Mouse (Mus musculus): ENCODE data around the gene Rcor2. TPM values are rescaled to one million over a fixed set of nuclear protein-coding genes. Genes with fewer than 3 reads are reported as not detected.

The Rcor2 gene
- polyA plus RNA-seq, 1 experiment from 2014 or later: 51.1 TPM

DNA sequence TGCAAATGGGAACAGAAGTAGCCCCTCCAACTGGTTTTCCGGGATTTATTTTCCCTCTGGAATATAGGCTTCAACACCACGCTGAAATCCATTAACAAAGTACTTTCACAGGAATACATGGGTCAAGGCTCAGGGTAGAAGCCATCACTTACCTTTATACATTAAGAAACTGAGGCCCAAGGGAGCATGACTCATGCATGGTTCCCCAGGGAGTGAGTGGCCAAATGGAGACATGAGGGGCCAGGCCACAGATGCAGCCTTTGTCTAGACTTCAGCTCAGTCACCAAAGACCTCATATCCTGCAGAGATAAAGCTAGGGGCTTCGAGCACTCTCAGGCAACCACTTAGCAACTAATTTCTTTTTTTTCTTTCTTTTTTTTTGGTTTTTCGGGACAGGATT, 30.4 kb upstream of the Rcor2 start:
- Histone ChIP-seq H3K4me1 (replicated peaks) (peaks cover 30% of the 10 kb centered on the region), H3K4me2 (no peak overlapping the region), H3K27me3 (no peaks in the 10 kb centered on the region), H3K9ac (replicated peaks) (no peak overlapping the region), H3K9me3 (no peaks in the 10 kb centered on the region), H3K27ac (no peak overlapping the region), H3K4me3 (replicated peaks) (no peak overlapping the region), H3K36me3 (peaks cover 57% of the 10 kb centered on the region)
- 91% methylated on average over 4 of the region's 4 CpGs for WGBS
- ATAC-seq (ENCODE audit: insufficient number of reproducible peaks, insufficient read depth, low FRiP score, low TSS enrichment, low read depth): no peak

DNA sequence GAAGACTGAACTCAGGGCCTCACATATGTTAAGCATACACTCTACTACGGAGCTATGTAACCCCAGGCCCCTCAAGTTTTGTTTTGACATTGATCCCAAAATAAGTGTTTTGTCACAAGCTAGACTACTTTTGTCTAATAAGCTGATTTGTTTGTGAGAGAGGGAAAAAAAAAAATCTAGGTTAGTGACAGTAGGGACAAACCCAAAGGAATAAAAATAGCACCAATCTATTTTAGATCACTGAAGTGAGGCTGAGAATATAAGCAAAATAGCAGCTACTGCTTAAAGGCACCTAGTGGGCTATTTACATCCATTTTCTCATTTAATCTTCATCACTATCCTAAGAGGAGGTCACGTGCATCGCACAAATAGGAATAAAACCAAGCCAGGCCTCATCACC, 27.6 kb upstream of the Rcor2 start:
- Histone ChIP-seq H3K9ac (replicated peaks) (peak overlapping the region; percentile 80; the same call in 1 of the 2 replicates), H3K9me3 (no peaks in the 10 kb centered on the region), H3K27me3 (no peaks in the 10 kb centered on the region; the same call in 1 of the 2 replicates), H3K27ac (no peak overlapping the region), H3K4me2 (peak overlapping the region; percentile 83), H3K4me3 (replicated peaks) (peak overlapping the region; percentile 72), H3K36me3 (peaks cover 30% of the 10 kb centered on the region), H3K4me1 (replicated peaks) (peaks cover 30% of the 10 kb centered on the region)
- ATAC-seq (ENCODE audit: insufficient number of reproducible peaks, insufficient read depth, low FRiP score, low TSS enrichment, low read depth): no peak
- 90% methylated on average over 3 of the region's 3 CpGs for WGBS

DNA sequence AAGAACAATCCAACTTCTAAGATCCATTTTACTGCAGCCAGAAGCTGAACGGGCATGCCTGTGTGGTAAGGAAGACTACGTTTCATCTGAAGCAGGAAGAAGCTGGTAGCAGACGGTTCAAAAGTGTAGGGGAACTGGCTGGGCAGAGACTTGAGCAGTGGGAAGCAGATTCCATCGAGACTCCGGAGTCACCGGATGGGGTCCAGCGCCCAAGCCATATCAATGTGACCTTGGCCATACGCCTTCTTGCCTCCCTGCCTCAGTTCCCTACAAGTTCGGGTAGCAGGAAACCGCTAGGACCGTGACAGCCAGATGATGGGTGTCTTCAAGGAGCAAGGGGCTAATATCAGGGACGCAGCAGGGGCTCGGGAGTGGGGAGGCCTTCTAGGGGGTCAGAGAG, 26.8 kb upstream of the Rcor2 start:
- Histone ChIP-seq H3K27ac (peak overlapping the region; percentile 83), H3K4me1 (replicated peaks) (peaks cover 30% of the 10 kb centered on the region), H3K27me3 (no peaks in the 10 kb centered on the region; the same call in 1 of the 2 replicates), H3K4me2 (peak overlapping the region; percentile 83), H3K4me3 (replicated peaks) (peak overlapping the region; percentile 72), H3K9ac (replicated peaks) (peak overlapping the region; percentile 80), H3K9me3 (no peaks in the 10 kb centered on the region), H3K36me3 (peaks cover 30% of the 10 kb centered on the region)
- no peak for ATAC-seq (ENCODE audit: insufficient number of reproducible peaks, insufficient read depth, low FRiP score, low TSS enrichment, low read depth)
- WGBS: 5% methylated on average over 13 of the region's 13 CpGs

DNA sequence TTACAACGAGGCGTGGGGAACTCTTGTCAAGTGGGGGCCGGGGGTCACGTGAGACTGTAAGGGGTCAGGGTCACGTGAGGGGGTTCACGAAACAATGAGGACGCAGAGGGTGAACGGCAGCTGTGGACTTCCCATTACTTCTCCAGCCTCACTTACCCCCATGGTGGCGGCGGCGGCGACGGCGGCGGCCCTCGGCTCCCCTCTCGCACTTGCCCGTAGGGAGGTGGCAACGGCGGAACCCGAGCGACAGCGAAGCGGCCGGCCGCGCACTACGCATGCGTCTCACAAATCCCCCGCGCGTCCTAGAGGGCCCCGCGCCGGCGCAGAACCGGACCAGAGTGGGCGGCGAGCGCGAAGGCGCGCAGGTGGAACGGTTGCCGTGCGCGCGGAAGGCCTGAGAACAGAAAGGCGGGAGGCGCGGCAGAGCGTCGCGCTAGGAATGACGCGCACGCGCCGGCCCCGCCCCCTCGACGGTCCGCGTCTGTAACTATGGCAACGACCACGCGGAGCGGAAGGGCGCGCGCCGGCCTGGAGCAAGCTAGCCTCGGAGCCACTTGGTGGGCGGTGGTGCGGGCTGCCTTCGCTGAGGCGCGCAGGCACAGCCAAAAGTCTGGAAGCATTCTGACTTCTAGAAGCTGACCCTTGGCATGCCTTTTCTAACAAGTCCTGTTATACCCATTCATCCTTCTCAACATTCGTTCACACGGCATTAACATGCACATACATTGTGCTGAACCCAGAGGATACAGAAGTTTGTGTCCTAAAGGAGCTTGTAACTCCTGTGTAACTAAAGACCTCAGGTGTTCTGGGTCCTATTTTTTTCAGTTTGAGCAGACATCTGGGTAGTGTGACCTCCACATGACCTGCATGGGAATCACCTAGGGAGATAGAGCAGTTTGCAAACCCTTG, 26.1 kb upstream of the Rcor2 start, which contains the start of gene Naa40:
Gene Naa40, minus strand, starts transcription at position 402 of the 909 bp plus-strand sequence.
- WGBS: under 1% methylated on average over 80 of the region's 80 CpGs
- peaks cover 30% of the 10 kb centered on the region for H3K4me1 ChIP-seq (replicated peaks)
- H3K27me3 ChIP-seq: no peaks in the 10 kb centered on the region; the same call in 1 of the 2 replicates
- peak within 1 kb of the TSS; percentile 83 for H3K4me2 ChIP-seq
- H3K36me3 ChIP-seq: peaks cover 25% of the 10 kb centered on the region
- H3K9me3 ChIP-seq: no peaks in the 10 kb centered on the region
- H3K27ac ChIP-seq: peak within 1 kb of the TSS; percentile 83
- H3K9ac ChIP-seq (replicated peaks): peak within 1 kb of the TSS; percentile 80
- peak; percentile 94 for ATAC-seq (ENCODE audit: insufficient number of reproducible peaks, insufficient read depth, low FRiP score, low TSS enrichment, low read depth)
- H3K4me3 ChIP-seq (replicated peaks): peak within 1 kb of the TSS; percentile 72

DNA sequence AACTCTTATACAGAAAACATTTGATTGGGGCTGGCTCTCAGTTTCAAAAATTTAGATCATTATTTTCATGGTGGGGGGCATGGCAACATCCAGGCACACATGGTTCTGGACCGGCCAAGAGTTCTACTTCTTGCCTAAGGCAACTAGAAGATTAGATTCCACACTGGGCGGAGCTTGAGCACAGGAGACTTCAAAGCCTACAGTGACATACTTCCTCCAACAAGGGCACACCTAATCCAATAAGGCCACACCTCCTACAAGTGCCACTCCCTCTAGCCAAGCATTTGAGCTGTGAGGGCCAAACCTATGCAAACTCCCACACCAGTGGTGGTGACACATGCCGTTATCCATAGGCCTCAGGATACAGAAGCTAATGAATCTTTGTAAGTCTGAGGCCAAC, 21.1 kb upstream of the Rcor2 start:
- no peaks in the 10 kb centered on the region for H3K36me3 ChIP-seq
- ATAC-seq (ENCODE audit: insufficient number of reproducible peaks, insufficient read depth, low FRiP score, low TSS enrichment, low read depth): no peak
- no peak overlapping the region for H3K27ac ChIP-seq
- H3K4me2 ChIP-seq: no peak overlapping the region
- no peak overlapping the region for H3K4me3 ChIP-seq (replicated peaks)
- peaks cover 4% of the 10 kb centered on the region; the same call in 1 of the 2 replicates for H3K4me1 ChIP-seq (replicated peaks)
- no peaks in the 10 kb centered on the region; the same call in 1 of the 2 replicates for H3K27me3 ChIP-seq
- no peak overlapping the region for H3K9ac ChIP-seq (replicated peaks)
- 81% methylated on average over 3 of the region's 3 CpGs for WGBS
- H3K9me3 ChIP-seq: no peaks in the 10 kb centered on the region

DNA sequence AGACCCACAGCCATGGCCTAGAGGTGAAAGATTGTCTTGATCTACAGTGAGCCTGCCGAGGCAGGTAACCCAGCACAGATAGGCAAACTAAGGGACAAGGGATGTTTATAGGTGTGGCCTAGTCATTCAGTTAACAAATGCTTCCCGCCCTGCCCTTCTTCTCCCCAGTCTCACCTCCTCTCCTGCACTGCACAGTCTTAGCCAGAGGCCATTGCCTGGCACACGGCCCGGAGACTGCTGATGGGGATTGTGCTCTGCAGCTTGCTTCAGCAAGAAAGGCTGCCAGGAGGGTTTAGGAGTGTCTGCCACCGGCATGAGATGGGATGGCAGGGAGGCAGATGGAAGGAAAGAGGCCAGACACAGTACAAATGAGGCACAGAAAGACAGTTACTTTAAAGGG, 9.2 kb upstream of the Rcor2 start:
- Histone ChIP-seq H3K9ac (replicated peaks) (no peak overlapping the region), H3K9me3 (peaks cover 7% of the 10 kb centered on the region; the same call in 1 of the 2 replicates), H3K27ac (no peak overlapping the region), H3K36me3 (no peaks in the 10 kb centered on the region), H3K4me2 (no peak overlapping the region), H3K4me1 (replicated peaks) (no peaks in the 10 kb centered on the region), H3K27me3 (no peaks in the 10 kb centered on the region), H3K4me3 (replicated peaks) (no peak overlapping the region)
- ATAC-seq (ENCODE audit: insufficient number of reproducible peaks, insufficient read depth, low FRiP score, low TSS enrichment, low read depth): no peak
- WGBS: 66% methylated on average over 5 of the region's 5 CpGs

DNA sequence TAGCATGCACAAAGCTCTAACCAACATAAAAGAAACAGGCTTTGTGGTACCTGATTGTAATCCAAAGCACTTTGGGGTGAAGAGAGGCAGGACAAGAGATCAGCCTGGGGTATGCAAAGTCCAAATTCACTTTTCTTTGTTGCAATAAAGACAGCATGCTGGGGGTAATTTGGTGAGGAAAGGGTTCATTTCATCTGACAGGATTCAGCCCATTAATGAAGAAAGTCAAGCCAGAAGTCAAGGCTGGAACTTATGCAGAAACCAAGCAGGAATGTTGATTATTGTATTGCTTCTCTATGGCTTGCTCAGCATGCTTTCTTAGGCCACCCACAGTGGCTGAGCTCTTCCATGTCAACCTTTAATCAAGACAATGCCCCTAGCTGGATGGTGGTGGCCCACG, 5.6 kb upstream of the Rcor2 start:
- H3K4me3 ChIP-seq (replicated peaks): no peak overlapping the region
- no peak for ATAC-seq (ENCODE audit: insufficient number of reproducible peaks, insufficient read depth, low FRiP score, low TSS enrichment, low read depth)
- WGBS: 90% methylated on average over 1 of the region's 1 CpGs
- peaks cover 7% of the 10 kb centered on the region; the same call in 1 of the 2 replicates for H3K9me3 ChIP-seq
- H3K4me2 ChIP-seq: no peak overlapping the region
- H3K27me3 ChIP-seq: no peaks in the 10 kb centered on the region
- H3K36me3 ChIP-seq: no peaks in the 10 kb centered on the region
- H3K4me1 ChIP-seq (replicated peaks): peaks cover 24% of the 10 kb centered on the region
- no peak overlapping the region for H3K9ac ChIP-seq (replicated peaks)
- no peak overlapping the region for H3K27ac ChIP-seq

DNA sequence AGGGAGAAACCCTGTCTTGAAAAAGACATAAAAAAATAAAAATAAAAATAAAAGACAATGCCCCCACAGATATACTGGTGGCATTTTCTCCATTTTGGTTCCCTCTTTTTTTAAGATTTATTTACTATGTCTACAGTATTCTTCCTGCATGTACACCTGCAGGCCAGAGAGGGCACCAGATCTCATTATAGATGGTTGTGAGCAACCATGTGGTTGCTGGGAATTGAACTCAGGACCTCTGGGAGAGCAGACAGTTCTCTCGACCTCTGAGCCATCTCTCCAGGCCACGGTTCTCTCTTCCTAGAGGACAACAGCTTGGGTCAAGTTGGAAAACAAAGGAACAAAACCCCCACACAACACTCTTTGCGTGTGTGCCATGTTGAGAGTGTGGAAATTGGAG, 5.2 kb upstream of the Rcor2 start:
- no peak overlapping the region for H3K27ac ChIP-seq
- no peak overlapping the region for H3K4me3 ChIP-seq (replicated peaks)
- H3K4me1 ChIP-seq (replicated peaks): peaks cover 29% of the 10 kb centered on the region
- ATAC-seq (ENCODE audit: insufficient number of reproducible peaks, insufficient read depth, low FRiP score, low TSS enrichment, low read depth): no peak
- no peak overlapping the region for H3K9ac ChIP-seq (replicated peaks)
- no peaks in the 10 kb centered on the region for H3K36me3 ChIP-seq
- H3K27me3 ChIP-seq: no peaks in the 10 kb centered on the region
- H3K4me2 ChIP-seq: no peak overlapping the region
- 93% methylated on average over 3 of the region's 3 CpGs for WGBS
- H3K9me3 ChIP-seq: peaks cover 7% of the 10 kb centered on the region; the same call in 1 of the 2 replicates

DNA sequence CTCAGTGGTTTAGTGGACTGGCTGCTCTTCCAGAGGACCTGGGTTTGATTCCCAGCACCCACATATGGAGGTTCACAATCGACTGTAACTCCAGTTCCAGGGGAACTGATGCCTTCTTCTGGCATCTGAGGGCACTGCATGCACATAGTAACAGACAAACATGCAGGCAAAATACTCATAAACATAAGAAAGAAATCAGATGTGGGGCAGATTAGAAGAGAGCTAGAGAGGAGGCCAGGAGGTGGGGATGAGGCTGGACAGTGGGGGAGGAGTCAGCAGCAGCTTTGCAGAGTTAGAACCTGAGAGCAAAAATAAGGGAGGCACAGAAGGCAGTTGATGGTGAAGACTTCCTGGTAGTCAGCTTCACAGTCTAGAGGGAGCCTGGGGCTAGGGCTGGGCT, 4.5 kb upstream of the Rcor2 start:
- H3K36me3 ChIP-seq: no peaks in the 10 kb centered on the region
- no peak overlapping the region for H3K27ac ChIP-seq
- peaks cover 35% of the 10 kb centered on the region for H3K4me1 ChIP-seq (replicated peaks)
- H3K9me3 ChIP-seq: peaks cover 7% of the 10 kb centered on the region; the same call in 1 of the 2 replicates
- WGBS: 73% methylated on average over 1 of the region's 1 CpGs
- no peak for ATAC-seq (ENCODE audit: insufficient number of reproducible peaks, insufficient read depth, low FRiP score, low TSS enrichment, low read depth)
- H3K4me3 ChIP-seq (replicated peaks): no peak overlapping the region
- no peak overlapping the region for H3K9ac ChIP-seq (replicated peaks)
- H3K4me2 ChIP-seq: no peak overlapping the region
- no peaks in the 10 kb centered on the region for H3K27me3 ChIP-seq

DNA sequence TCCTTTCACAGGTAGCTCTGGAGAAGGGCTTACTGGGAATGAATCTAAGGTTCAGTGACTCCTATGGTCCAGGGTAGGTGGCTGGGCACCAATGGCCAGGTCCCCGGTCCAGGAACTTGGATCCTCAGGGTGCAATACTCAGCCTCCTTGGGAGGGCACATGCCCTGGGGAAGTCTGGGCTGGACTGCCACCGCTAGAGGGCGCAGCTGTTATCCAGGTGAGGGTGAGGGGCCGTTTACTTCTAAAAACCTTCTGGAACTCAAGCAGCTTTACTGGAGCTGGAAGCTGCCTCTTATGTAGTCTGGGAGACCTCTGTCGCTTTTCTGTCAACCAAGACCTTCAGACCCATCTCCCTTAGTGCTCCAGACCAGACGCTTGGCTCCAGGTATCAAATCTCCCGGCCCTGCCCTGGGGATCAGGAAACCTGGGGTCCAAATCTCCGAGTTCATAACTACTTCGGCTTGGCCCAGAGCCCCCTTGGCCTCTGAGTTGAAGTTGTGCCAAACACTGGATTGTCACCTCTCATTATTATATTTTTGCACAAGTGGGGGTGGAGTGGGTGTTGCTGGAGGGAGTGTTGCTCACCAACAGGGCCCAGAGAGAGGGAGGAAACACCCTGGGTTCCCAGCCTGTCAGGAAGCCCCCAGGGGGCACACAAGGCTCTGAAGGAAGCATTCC, 2.9 kb upstream of the Rcor2 start:
- no peaks in the 10 kb centered on the region for H3K36me3 ChIP-seq
- peaks cover 42% of the 10 kb centered on the region for H3K4me1 ChIP-seq (replicated peaks)
- H3K9me3 ChIP-seq: peaks cover 7% of the 10 kb centered on the region; the same call in 1 of the 2 replicates
- H3K4me3 ChIP-seq (replicated peaks): no peak overlapping the region
- 0 out of 2 replicates have a peak overlapping the region, but pooled peaks have one; percentile 7 for H3K4me2 ChIP-seq
- no peaks in the 10 kb centered on the region for H3K27me3 ChIP-seq
- ATAC-seq (ENCODE audit: insufficient number of reproducible peaks, insufficient read depth, low FRiP score, low TSS enrichment, low read depth): 0 out of 2 replicates have a peak, but pooled peaks have one; percentile 7
- peak overlapping the region; percentile 98 for H3K27ac ChIP-seq
- peak overlapping the region; percentile 18; the same call in 1 of the 2 replicates for H3K9ac ChIP-seq (replicated peaks)
- 18% methylated on average over 9 of the region's 9 CpGs for WGBS

DNA sequence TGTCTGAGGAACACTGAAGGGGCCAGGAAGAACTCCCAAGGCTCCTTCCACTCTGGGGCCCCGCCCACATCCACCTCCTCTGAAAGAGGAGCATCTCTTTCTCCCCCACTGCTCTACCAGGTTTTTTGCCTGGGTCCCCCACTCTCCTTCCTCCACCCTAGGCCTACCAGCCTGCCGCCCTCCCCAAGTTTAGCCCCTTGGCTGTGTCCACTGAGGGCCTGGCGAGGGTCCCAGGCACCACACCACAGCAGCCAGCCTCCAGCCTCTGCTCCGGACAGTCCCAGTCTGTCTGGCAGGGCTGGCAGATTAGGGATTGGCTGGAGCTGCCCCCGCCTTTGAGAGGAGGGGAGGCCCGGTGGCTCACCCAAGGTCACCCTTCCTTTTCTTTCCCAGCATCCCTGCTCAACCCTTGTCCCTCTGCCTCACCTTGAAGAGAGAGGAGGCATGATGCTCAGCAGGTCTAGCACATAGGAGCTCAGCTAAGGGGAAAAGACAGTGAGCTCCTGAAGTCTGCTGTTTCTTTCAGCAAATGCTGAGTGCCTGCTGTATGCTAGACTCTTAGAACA, 2.3 kb upstream of the Rcor2 start:
- Histone ChIP-seq H3K9ac (replicated peaks) (peak overlapping the region; percentile 18; the same call in 1 of the 2 replicates), H3K4me2 (peak overlapping the region; percentile 7; the same call in 1 of the 2 replicates), H3K27me3 (no peaks in the 10 kb centered on the region), H3K4me3 (replicated peaks) (no peak overlapping the region), H3K9me3 (peaks cover 7% of the 10 kb centered on the region; the same call in 1 of the 2 replicates), H3K27ac (peak overlapping the region; percentile 98), H3K4me1 (replicated peaks) (peaks cover 48% of the 10 kb centered on the region), H3K36me3 (peaks cover 2% of the 10 kb centered on the region; the same call in 1 of the 2 replicates)
- WGBS: 22% methylated on average over 6 of the region's 6 CpGs
- ATAC-seq (ENCODE audit: insufficient number of reproducible peaks, insufficient read depth, low FRiP score, low TSS enrichment, low read depth): no peak
